Mouse (Mus musculus): Measurements from ENCODE around the gene Nrip1. TPM values are rescaled to one million over a fixed set of nuclear protein-coding genes. Genes with fewer than 3 reads are reported as not detected.

Gene Nrip1
- polyA plus RNA-seq, 1 experiment, result 15.3 TPM

GRCm38 (mm10) chr16:76349053-76349452, 24.6 kb downstream of the Nrip1 start:
- H3K9ac ChIP-seq (ENCODE audit: low read depth, poor library complexity, severe bottlenecking), result no peak overlapping the region
- no peaks in the 10 kb centered on the region for H3K36me3 ChIP-seq (ENCODE audit: control insufficient read depth, insufficient read depth, low read length, poor library complexity, severe bottlenecking)
- no peak for TF ChIP-seq EP300 (IDR thresholded peaks at IDR 0.05; ENCODE audit: insufficient read depth, low read depth, low read length)
- TF ChIP-seq CTCF (IDR thresholded peaks at IDR 0.05; ENCODE audit: low read depth, low read length), result no peak
- TF ChIP-seq POLR2A (IDR thresholded peaks at IDR 0.05; ENCODE audit: insufficient read depth, low read length), result no peak
- H3K4me3 ChIP-seq (ENCODE audit: low read depth, low read length), result no peak overlapping the region
- H3K9me3 ChIP-seq (replicated peaks; ENCODE audit: control insufficient read depth, insufficient read depth, low read length, poor library complexity, severe bottlenecking), result no peaks in the 10 kb centered on the region; the same call in 1 of the 2 replicates
- no peaks in the 10 kb centered on the region for H3K27me3 ChIP-seq (ENCODE audit: control insufficient read depth, insufficient read depth, low read length, poor library complexity, severe bottlenecking)
- no peaks in the 10 kb centered on the region for H3K4me1 ChIP-seq (ENCODE audit: control insufficient read depth, insufficient read depth, low read length)
- no peak overlapping the region for H3K27ac ChIP-seq (ENCODE audit: insufficient read depth, low read length)

GRCm38 (mm10) chr16:76347719-76348421, 25.8 kb downstream of the Nrip1 start:
- Histone ChIP-seq H3K4me3 (ENCODE audit: low read depth, low read length) (no peak overlapping the region), H3K4me1 (ENCODE audit: control insufficient read depth, insufficient read depth, low read length) (no peaks in the 10 kb centered on the region), H3K27me3 (ENCODE audit: control insufficient read depth, insufficient read depth, low read length, poor library complexity, severe bottlenecking) (no peaks in the 10 kb centered on the region), H3K27ac (ENCODE audit: insufficient read depth, low read length) (0 out of 2 replicates have a peak overlapping the region, but pooled peaks have one; percentile 30), H3K9me3 (replicated peaks; ENCODE audit: control insufficient read depth, insufficient read depth, low read length, poor library complexity, severe bottlenecking) (peaks cover 6% of the 10 kb centered on the region), H3K9ac (ENCODE audit: low read depth, poor library complexity, severe bottlenecking) (no peak overlapping the region), H3K36me3 (ENCODE audit: control insufficient read depth, insufficient read depth, low read length, poor library complexity, severe bottlenecking) (no peaks in the 10 kb centered on the region)
- TF ChIP-seq CTCF (IDR thresholded peaks at IDR 0.05; ENCODE audit: low read depth, low read length) (no peak), POLR2A (IDR thresholded peaks at IDR 0.05; ENCODE audit: insufficient read depth, low read length) (no peak), EP300 (IDR thresholded peaks at IDR 0.05; ENCODE audit: insufficient read depth, low read depth, low read length) (no peak)

GRCm38 (mm10) chr16:76346371-76346770, 27.3 kb downstream of the Nrip1 start:
- no peak overlapping the region for H3K4me3 ChIP-seq (ENCODE audit: low read depth, low read length)
- TF ChIP-seq POLR2A (IDR thresholded peaks at IDR 0.05; ENCODE audit: insufficient read depth, low read length) (no peak), EP300 (IDR thresholded peaks at IDR 0.05; ENCODE audit: insufficient read depth, low read depth, low read length) (no peak), CTCF (IDR thresholded peaks at IDR 0.05; ENCODE audit: low read depth, low read length) (no peak)
- H3K27me3 ChIP-seq (ENCODE audit: control insufficient read depth, insufficient read depth, low read length, poor library complexity, severe bottlenecking), result no peaks in the 10 kb centered on the region
- H3K9ac ChIP-seq (ENCODE audit: low read depth, poor library complexity, severe bottlenecking), result no peak overlapping the region
- peaks cover 6% of the 10 kb centered on the region for H3K9me3 ChIP-seq (replicated peaks; ENCODE audit: control insufficient read depth, insufficient read depth, low read length, poor library complexity, severe bottlenecking)
- H3K36me3 ChIP-seq (ENCODE audit: control insufficient read depth, insufficient read depth, low read length, poor library complexity, severe bottlenecking), result no peaks in the 10 kb centered on the region
- no peak overlapping the region for H3K27ac ChIP-seq (ENCODE audit: insufficient read depth, low read length)
- peaks cover 2% of the 10 kb centered on the region for H3K4me1 ChIP-seq (ENCODE audit: control insufficient read depth, insufficient read depth, low read length)

GRCm38 (mm10) chr16:76344761-76345368, 28.8 kb downstream of the Nrip1 start:
- no peaks in the 10 kb centered on the region for H3K36me3 ChIP-seq (ENCODE audit: control insufficient read depth, insufficient read depth, low read length, poor library complexity, severe bottlenecking)

GRCm38 (mm10) chr16:76344030-76344429, 29.6 kb downstream of the Nrip1 start:
- no peaks in the 10 kb centered on the region for H3K36me3 ChIP-seq (ENCODE audit: control insufficient read depth, insufficient read depth, low read length, poor library complexity, severe bottlenecking)
- H3K27ac ChIP-seq (ENCODE audit: insufficient read depth, low read length), result no peak overlapping the region
- H3K9ac ChIP-seq (ENCODE audit: low read depth, poor library complexity, severe bottlenecking), result no peak overlapping the region

More at GRCm38 (mm10) chr16:76344761-76345368, 28.8 kb downstream of the Nrip1 start:
- Histone ChIP-seq H3K9me3 (replicated peaks; ENCODE audit: control insufficient read depth, insufficient read depth, low read length, poor library complexity, severe bottlenecking) (peaks cover 6% of the 10 kb centered on the region), H3K9ac (ENCODE audit: low read depth, poor library complexity, severe bottlenecking) (no peak overlapping the region), H3K27me3 (ENCODE audit: control insufficient read depth, insufficient read depth, low read length, poor library complexity, severe bottlenecking) (no peaks in the 10 kb centered on the region), H3K27ac (ENCODE audit: insufficient read depth, low read length) (peak overlapping the region; percentile 72), H3K4me3 (ENCODE audit: low read depth, low read length) (no peak overlapping the region), H3K4me1 (ENCODE audit: control insufficient read depth, insufficient read depth, low read length) (peaks cover 2% of the 10 kb centered on the region)
- no peak for TF ChIP-seq CTCF (IDR thresholded peaks at IDR 0.05; ENCODE audit: low read depth, low read length)
- 0 out of 2 replicates have a peak, but pooled peaks have one; percentile 5 for TF ChIP-seq EP300 (IDR thresholded peaks at IDR 0.05; ENCODE audit: insufficient read depth, low read depth, low read length)

GRCm38 (mm10) chr16:76341636-76342035, 32.0 kb downstream of the Nrip1 start:
- Histone ChIP-seq H3K9ac (ENCODE audit: low read depth, poor library complexity, severe bottlenecking) (no peak overlapping the region), H3K4me3 (ENCODE audit: low read depth, low read length) (no peak overlapping the region), H3K27ac (ENCODE audit: insufficient read depth, low read length) (no peak overlapping the region), H3K4me1 (ENCODE audit: control insufficient read depth, insufficient read depth, low read length) (peaks cover 2% of the 10 kb centered on the region), H3K36me3 (ENCODE audit: control insufficient read depth, insufficient read depth, low read length, poor library complexity, severe bottlenecking) (no peaks in the 10 kb centered on the region), H3K27me3 (ENCODE audit: control insufficient read depth, insufficient read depth, low read length, poor library complexity, severe bottlenecking) (no peaks in the 10 kb centered on the region), H3K9me3 (replicated peaks; ENCODE audit: control insufficient read depth, insufficient read depth, low read length, poor library complexity, severe bottlenecking) (peaks cover 6% of the 10 kb centered on the region)
- TF ChIP-seq EP300 (IDR thresholded peaks at IDR 0.05; ENCODE audit: insufficient read depth, low read depth, low read length) (no peak), CTCF (IDR thresholded peaks at IDR 0.05; ENCODE audit: low read depth, low read length) (no peak), POLR2A (IDR thresholded peaks at IDR 0.05; ENCODE audit: insufficient read depth, low read length) (no peak)

More at GRCm38 (mm10) chr16:76344030-76344429, 29.6 kb downstream of the Nrip1 start:
- Histone ChIP-seq H3K4me3 (ENCODE audit: low read depth, low read length) (no peak overlapping the region), H3K9me3 (replicated peaks; ENCODE audit: control insufficient read depth, insufficient read depth, low read length, poor library complexity, severe bottlenecking) (peaks cover 6% of the 10 kb centered on the region), H3K27me3 (ENCODE audit: control insufficient read depth, insufficient read depth, low read length, poor library complexity, severe bottlenecking) (no peaks in the 10 kb centered on the region), H3K4me1 (ENCODE audit: control insufficient read depth, insufficient read depth, low read length) (peaks cover 2% of the 10 kb centered on the region)
- TF ChIP-seq EP300 (IDR thresholded peaks at IDR 0.05; ENCODE audit: insufficient read depth, low read depth, low read length), result no peak
- no peak for TF ChIP-seq CTCF (IDR thresholded peaks at IDR 0.05; ENCODE audit: low read depth, low read length)
- no peak for TF ChIP-seq POLR2A (IDR thresholded peaks at IDR 0.05; ENCODE audit: insufficient read depth, low read length)
